Comparison of ENCODE assay signal across 8 mouse cellular contexts in the genomic region with DNA sequence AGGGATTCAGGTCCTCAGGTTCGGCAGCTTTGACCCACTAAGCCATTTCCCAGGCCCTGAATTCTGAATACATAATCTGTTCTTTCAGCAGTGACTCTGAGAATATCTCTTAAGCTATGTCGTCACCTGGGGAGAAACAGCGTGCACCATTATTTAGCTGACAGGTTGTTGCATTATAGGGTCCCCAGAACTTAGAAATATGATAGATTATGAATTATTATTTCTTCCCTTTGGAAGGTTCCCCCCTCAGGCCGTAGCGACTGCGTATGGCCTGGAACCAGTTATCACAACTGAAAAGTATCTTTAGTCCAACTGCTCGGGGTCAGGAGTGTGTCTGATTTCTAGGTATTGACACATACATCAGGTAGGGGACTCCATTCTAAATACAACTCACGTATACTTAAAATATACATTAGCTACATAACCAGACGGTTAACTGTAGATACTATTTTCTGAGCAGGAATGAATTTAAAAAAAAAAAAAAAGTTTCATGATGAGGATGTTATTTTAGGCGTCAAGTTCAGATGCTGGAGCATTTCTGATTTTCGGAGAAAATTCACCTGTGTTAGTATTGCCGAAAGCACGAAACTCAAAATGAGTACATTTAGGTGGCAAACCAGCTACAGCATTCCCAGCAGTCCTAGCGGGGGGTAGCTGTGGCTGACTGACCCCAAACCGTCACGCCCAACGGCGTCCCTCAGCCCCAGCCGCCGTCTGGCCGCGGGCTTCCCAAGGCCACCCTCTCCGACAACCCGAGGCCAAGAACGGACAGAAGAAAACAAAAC. TPM values are rescaled to one million over a fixed set of nuclear protein-coding genes. Genes with fewer than 3 reads are reported as not detected.
A peak's percentile ranks its signal among the peaks of the same experiment; 100 is the strongest.
DNase-seq lines count a peak whose midpoint lies in the region; ATAC-seq and TF ChIP-seq lines count a peak whose summit lies in the region.

No protein-coding gene starts in this region.

- peak; percentile 75 for ATAC-seq in heart, embryonic 12.5 days (ENCODE audit: insufficient number of reproducible peaks, low FRiP score)
- no peak; the same call in 1 of the 2 replicates for ATAC-seq in forebrain, embryonic 16.5 days

- peaks cover 25% of the 10 kb centered on the region for H3K36me3 ChIP-seq in heart, embryonic 12.5 days
- peaks cover 15% of the 10 kb centered on the region for H3K36me3 ChIP-seq in ES-E14 (ENCODE audit: control insufficient read depth, insufficient read depth, low read length, poor library complexity, severe bottlenecking)
- H3K36me3 ChIP-seq in forebrain, embryonic 16.5 days (ENCODE audit: control insufficient read depth, insufficient read depth) = no peaks in the 10 kb centered on the region; the same call in 1 of the 2 replicates
- no peaks in the 10 kb centered on the region for H3K36me3 ChIP-seq in macrophage (ENCODE audit: inconsistent target)

- DNase-seq in heart, postnatal 4 days = no peak
- no peak for DNase-seq in ES-E14 (ENCODE audit: low read depth, low spot score)
- no peak for DNase-seq in retina, postnatal 1 day
- DNase-seq in cerebellum, postnatal 25 days = no peak
- no peak for DNase-seq in kidney, postnatal 36 days

- peak overlapping the region; percentile 61 for H3K4me3 ChIP-seq in heart, embryonic 12.5 days
- H3K4me3 ChIP-seq in ES-E14 (ENCODE audit: insufficient read depth in 1 of 2, low read depth in 1 of 2, low read length in 2 of 2, poor library complexity in 1 of 2, severe bottlenecking in 1 of 2) (peak overlapping the region; percentile 71 to 90), macrophage (ENCODE audit: inconsistent target) (peak overlapping the region; percentile 55)
- peak overlapping the region; percentile 56 for H3K4me3 ChIP-seq in forebrain, embryonic 16.5 days (replicated peaks; ENCODE audit: low read length)

- peak overlapping the region; percentile 82 for H3K9ac ChIP-seq in heart, embryonic 12.5 days
- H3K9ac ChIP-seq in ES-E14 (ENCODE audit: insufficient read depth, low read depth, low read length, poor library complexity, severe bottlenecking) = peak overlapping the region; percentile 99
- H3K9ac ChIP-seq in forebrain, embryonic 16.5 days (replicated peaks; ENCODE audit: low read depth, low read length) = peak overlapping the region; percentile 94

- WGBS in heart, embryonic 12.5 days = 7% methylated on average over 25 of the region's 25 CpGs
- WGBS in forebrain, embryonic 16.5 days = 7% methylated on average over 25 of the region's 25 CpGs
- 6% methylated on average over 25 of the region's 25 CpGs for WGBS in macrophage (ENCODE audit: missing documents)

- in situ Hi-C loops in ES-E14 (cut with MboI; ENCODE audit: low sequenced_read_pairs in 2 of 2, unreplicated experiment in 2 of 2) = no loop called here

- peaks cover 54% of the 10 kb centered on the region for H3K79me2 ChIP-seq in macrophage (ENCODE audit: inconsistent target)

- H3K27me3 ChIP-seq in heart, embryonic 12.5 days (replicated peaks) = no peaks in the 10 kb centered on the region
- H3K27me3 ChIP-seq in forebrain, embryonic 16.5 days (replicated peaks; ENCODE audit: control insufficient read depth, insufficient read depth, low read length) = no peaks in the 10 kb centered on the region

- peak overlapping the region; percentile 77 for H3K4me2 ChIP-seq in heart, embryonic 12.5 days
- H3K4me2 ChIP-seq in forebrain, embryonic 16.5 days (ENCODE audit: low read length) = peak overlapping the region; percentile 56

- peaks cover 19% of the 10 kb centered on the region for H3K4me1 ChIP-seq in heart, embryonic 12.5 days (replicated peaks)
- peaks cover 4% of the 10 kb centered on the region in 2 experiments; a peak in 3 of 4 replicates for H3K4me1 ChIP-seq in ES-E14 (ENCODE audit: control insufficient read depth in 2 of 2, insufficient read depth in 2 of 2, low read length in 2 of 2, poor library complexity in 1 of 2)
- H3K4me1 ChIP-seq in forebrain, embryonic 16.5 days (replicated peaks; ENCODE audit: control insufficient read depth, insufficient read depth, low read length) = peaks cover 12% of the 10 kb centered on the region

- H3K27ac ChIP-seq in heart, embryonic 12.5 days (ENCODE audit: poor library complexity, severe bottlenecking) = peak overlapping the region; percentile 100
- H3K27ac ChIP-seq in ES-E14 (ENCODE audit: insufficient read depth, low read depth, low read length, poor library complexity, severe bottlenecking) (peak overlapping the region; percentile 95), macrophage (peak overlapping the region; percentile 43)
- no peak overlapping the region; the same call in 1 of the 2 replicates for H3K27ac ChIP-seq in forebrain, embryonic 16.5 days (ENCODE audit: low read length)

- H3K9me3 ChIP-seq in heart, embryonic 12.5 days (replicated peaks) = no peaks in the 10 kb centered on the region
- H3K9me3 ChIP-seq in ES-E14 (ENCODE audit: control insufficient read depth, insufficient read depth, low read depth, low read length) = no peaks in the 10 kb centered on the region
- no peaks in the 10 kb centered on the region for H3K9me3 ChIP-seq in forebrain, embryonic 16.5 days (ENCODE audit: control insufficient read depth, low read length)

TF ChIP-seq in ES-E14, 5 proteins besides CTCF, POLR2A, EP300 and RAD21:
- TF ChIP-seq ZC3H11A (IDR thresholded peaks at IDR 0.05; ENCODE audit: borderline replicate concordance, low read depth, low read length) (no peak), MAFK (IDR thresholded peaks at IDR 0.05; ENCODE audit: insufficient read depth, low read depth, low read length) (no peak), CHD2 (IDR thresholded peaks at IDR 0.05; ENCODE audit: low read depth, low read length) (no peak; the same call in 1 of the 2 replicates), ZNF384 (IDR thresholded peaks at IDR 0.05; ENCODE audit: low read depth, low read length) (no peak; the same call in none of the 2 replicates), HCFC1 (IDR thresholded peaks at IDR 0.05; ENCODE audit: borderline replicate concordance, insufficient read depth, low read length) (no peak)

RNA-seq across cellular contexts. Expression of gene Fignl1, which starts 0.5 kb away (rescaled TPM):
- polyA plus RNA-seq in heart, embryonic 12.5 days (2016; fragmentation: Nextera tagmentation; extraction: Ambion mirVana) = 76.7 and 77.8 TPM in 2 replicates
- total RNA-seq in heart, postnatal 4 days (2021) = 10 to 100 TPM; 18.7 to 19.9 TPM
- total RNA-seq in ES-E14 (2012; rRNA removed) = 33.8 and 49.6 TPM in 2 replicates
- polyA plus RNA-seq in forebrain, embryonic 16.5 days (2015; fragmentation: Nextera tagmentation; extraction: Ambion mirVana) = 25.5 and 28.6 TPM in 2 replicates
- 1 to 10 TPM in 23 of 26 experiments, under 1 TPM in 3; 0.57 to 8.2 (median 2.2) TPM for total RNA-seq in macrophage (2018; cell fraction: chromatin; rRNA removed)
- 1 to 10 TPM; 1.6 to 4.5 (median 2.6) TPM for total RNA-seq in macrophage (2018; cell fraction: cytosol; rRNA removed)
- 10 to 100 TPM in 2 of 26 experiments, 1 to 10 TPM in 24; 1.3 to 20.6 (median 2.5) TPM for total RNA-seq in macrophage (2018; cell fraction: nucleus; rRNA removed)
- polyA plus RNA-seq in macrophage (2018) = 1.3 to 21.2 TPM (median 4.0 TPM) in 3 replicates
